Mouse (Mus musculus): ENCODE data around the gene Skiv2l.
"Not testable (repeated sequence)": the region's sequence is repeated elsewhere in the genome, so short reads cannot be mapped to it uniquely, and the experiment has no call there.

The Skiv2l gene

GRCm38 (mm10) chr17:34811275-34811674 lies 38.7 kb downstream of the Skiv2l start:
- no peak for DNase-seq (ENCODE audit: low spot score)

GRCm38 (mm10) chr17:34810811-34811210 lies 39.2 kb downstream of the Skiv2l start:
- DNase-seq (ENCODE audit: low spot score): not testable (repeated sequence)

DNA sequence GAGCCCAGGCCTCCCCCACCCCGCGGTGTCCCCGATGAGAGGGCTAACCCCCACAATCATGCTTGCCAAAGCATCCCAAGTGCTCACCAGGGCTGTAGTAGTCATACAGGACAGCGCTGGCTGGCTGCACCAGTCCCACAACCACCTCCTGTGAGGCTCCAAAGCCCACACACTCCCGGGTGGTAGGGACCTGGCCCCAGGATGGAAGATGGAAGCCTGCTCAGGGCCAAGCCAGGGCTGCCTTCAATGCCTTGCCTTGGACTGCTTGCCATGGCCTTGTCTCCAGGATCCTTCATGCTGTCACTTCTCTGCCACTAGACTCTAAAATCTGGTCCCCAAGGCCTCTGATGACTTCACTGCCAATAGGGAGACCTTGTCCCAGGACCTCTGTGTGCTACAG lies 39.6 kb downstream of the Skiv2l start:
- not testable (repeated sequence) for DNase-seq (ENCODE audit: low spot score)

DNA sequence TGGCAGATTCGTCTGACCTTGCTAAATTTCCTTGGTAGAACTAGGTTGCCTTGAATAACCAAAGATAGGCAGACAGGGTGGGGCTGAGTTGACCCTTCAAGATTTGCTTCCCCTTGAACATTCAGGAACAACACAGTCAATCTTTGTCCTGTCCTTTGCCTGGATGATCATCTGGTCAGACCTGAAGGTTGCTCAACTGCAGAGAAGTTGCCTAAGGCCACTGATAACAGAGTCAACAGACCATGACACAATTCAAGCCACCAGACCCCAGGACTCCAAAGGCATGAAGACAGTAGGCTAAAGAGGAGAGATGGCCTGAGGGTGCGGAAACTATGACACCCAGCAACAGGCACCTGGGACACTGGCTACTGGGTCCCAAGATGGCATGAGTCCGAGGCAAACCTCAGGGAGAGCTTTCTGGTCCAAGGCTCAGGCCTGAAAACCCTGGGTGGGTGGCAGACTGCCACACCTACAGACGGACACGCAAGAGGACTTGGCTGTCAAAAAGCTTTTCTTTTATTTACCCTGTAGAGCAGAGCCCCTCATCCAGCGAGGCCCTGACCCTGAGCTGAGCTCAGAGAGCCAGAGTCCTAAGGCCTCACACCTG lies 41.3 kb downstream of the Skiv2l start:
- DNase-seq (ENCODE audit: low spot score): no peak

DNA sequence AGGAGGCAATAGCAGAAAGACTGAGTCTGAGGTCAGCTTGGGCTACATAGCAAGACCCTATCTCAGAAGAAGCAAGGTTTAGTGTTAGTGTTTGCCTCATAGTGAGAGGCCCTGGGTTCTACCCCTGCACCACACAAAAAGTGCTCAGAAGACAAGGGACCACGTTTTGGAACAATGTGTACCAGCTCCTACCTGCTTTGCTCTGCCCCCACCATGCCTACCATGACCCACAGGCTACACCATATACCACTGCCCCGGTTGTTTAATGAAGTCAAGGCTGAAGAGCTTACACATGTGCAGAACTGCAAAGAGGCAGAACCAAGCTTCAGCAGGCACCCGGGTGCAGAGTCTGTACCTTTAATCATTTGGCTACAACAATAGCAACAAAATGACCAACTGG lies 42.8 kb downstream of the Skiv2l start:
- no peak for DNase-seq (ENCODE audit: low spot score)

DNA sequence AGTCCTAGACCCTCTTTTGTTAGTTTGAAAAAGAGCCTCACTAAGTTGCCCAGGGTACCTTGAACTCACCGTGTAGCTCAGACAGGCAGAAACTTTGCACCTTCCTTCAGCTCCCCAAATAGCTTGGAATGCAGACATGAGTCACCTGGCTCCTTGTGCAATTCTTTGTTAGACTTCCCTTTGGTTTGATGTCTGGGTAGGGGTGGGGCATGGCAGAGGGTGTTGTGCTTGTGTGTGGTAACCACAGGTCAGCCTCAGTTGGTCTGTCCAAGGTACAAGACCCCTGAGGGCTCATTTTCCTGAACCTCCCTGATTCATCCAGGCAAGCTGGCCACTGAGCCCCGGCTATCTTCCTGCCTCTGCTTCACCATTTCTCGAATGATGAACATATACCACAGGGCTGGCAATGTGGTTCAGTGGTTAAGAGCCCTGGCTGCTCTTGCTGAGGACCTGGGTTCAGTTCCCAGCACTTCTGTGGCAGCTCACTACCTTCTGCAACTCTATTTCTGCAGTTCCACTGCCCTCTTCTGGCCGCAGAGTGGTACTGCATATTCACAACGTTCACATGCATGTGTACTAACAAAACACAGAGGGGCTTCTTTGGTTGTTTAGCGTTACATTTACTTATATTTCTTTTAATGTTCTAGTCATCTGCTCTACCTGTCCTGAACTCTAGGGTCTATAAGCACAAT lies 45.0 kb downstream of the Skiv2l start:
- no peak for DNase-seq (ENCODE audit: low spot score)

DNA sequence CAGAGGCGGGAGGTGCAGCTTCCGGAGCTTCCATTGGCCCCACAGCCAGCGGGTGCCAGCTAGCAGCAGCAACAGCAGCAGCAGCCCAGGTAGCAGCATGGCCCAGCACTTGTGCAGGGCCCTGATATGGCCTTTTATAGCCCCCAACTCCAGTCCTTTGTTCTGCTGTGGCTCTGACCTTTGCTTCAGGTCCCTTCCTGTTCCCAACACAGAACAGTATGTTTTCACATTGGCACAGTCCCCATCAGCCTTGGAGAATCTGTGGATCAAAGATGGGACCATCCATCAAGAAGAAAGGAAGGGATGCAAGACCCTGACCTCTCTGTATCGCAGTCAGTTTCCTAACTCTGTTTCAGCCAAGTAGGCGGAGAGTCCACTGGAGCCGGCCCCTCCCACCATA lies 45.7 kb downstream of the Skiv2l start, which contains the start of gene Cyp21a1:
TSS of gene Cyp21a1 (minus strand) at position 261 of the 400 bp plus-strand sequence.
- not testable (repeated sequence) for DNase-seq (ENCODE audit: low spot score)

GRCm38 (mm10) chr17:34803367-34803766 lies 46.6 kb downstream of the Skiv2l start:
- not testable (repeated sequence) for DNase-seq (ENCODE audit: low spot score)

- DNase-seq (ENCODE audit: low spot score): not testable (repeated sequence)
Measured at GRCm38 (mm10) chr17:34802756-34803155, 47.3 kb downstream of the Skiv2l start.

- DNase-seq (ENCODE audit: low spot score): not testable (repeated sequence)
Measured at GRCm38 (mm10) chr17:34800781-34801305, 49.2 kb downstream of the Skiv2l start.

DNA sequence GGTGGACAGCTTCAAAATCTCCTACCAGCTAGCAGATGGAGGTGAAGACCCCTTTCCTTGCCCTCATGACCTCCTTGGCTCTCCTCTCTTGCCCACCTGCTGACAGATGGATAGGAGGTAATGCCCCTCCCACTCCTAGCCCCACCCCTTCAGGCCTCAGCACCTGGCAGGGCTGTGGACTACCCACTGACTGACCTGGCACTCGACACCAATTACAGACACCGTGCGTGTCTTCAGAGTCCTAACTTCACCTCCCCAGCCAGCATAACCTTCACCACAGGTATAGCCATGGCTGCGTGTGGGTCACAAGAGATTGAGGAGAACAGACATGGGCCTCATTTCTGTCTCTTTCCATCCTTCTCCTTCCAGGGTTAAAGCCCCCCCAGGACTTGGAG lies 50.5 kb downstream of the Skiv2l start:
- DNase-seq (ENCODE audit: low spot score): no peak

GRCm38 (mm10) chr17:34798866-34799530 lies 51.0 kb downstream of the Skiv2l start:
- no peak for DNase-seq (ENCODE audit: low spot score)

GRCm38 (mm10) chr17:34798071-34798470 lies 51.9 kb downstream of the Skiv2l start:
- DNase-seq (ENCODE audit: low spot score): not testable (repeated sequence)

GRCm38 (mm10) chr17:34797211-34797995 lies 52.6 kb downstream of the Skiv2l start:
- not testable (repeated sequence) for DNase-seq (ENCODE audit: low spot score)

GRCm38 (mm10) chr17:34796311-34797140 lies 53.5 kb downstream of the Skiv2l start:
- no peak for DNase-seq (ENCODE audit: low spot score)

GRCm38 (mm10) chr17:34795633-34796032 lies 54.4 kb downstream of the Skiv2l start:
- DNase-seq (ENCODE audit: low spot score): peak; percentile 41

DNA sequence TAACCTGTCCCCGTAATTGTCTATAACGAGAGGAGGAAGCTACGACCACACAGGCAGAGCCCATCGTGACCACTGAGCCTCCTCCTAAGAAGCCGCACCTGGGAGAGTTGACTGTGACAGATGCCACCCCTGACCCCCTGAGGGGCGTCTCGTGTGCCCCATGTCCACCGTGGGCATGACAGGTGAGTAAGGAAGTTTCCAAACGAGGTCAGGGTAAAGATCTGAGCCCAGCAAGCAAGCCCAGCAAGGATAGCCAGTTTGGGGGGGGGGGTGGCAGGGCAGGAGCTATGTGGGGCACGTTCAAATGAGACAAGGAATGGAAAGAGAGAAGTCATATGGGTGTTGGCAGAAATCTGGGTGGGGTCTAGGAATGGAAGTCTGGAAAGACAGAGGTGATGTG lies 55.0 kb downstream of the Skiv2l start:
- DNase-seq (ENCODE audit: low spot score): no peak

Measured in embryo, embryonic 10.5 days (tissue).